Mouse (Mus musculus): ENCODE data around the gene Gm37240.

DNA sequence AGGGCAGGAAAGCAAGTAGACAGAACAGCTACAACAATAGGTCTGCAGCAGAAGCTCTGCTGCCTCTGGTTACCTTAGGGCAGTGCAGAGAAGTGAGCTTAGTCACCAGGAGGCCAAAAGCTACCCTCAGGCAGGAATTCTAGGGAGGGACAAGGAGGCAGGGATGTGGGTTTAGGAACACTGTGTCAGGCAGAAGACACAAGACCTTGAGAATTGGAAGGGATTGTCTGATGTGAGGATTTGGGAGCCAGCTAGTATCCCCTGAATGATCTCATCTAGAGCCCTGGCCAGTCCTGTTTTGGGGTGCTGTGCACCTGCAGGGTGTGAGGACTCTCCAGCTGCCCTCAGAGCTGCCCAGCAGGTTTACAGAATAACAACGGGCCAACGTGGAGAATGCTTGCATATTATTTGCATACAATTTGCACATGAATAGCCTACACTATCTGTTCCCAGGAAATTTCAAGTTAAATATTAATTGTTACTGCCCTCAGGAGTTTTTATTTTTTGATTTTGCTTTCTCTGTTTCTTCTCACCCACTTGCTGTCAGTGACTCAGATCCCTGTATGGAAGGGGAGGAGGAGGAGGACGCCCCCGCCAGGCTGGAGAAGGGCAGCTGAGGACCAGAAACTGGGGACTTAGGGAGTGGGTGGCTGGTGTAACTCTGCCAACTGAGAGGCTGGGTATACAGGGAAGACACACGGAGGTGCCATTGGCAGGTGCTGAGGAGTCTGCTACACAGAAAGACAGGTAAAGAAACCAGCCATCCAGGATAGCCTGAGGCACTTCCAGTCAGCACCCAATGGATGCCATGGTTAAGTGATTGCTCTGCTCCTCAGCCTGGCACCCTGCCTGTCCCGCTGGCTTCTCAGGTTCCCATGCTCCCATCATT lies 862.3 kb downstream of the Gm37240 start:
- TF ChIP-seq HCFC1 (IDR thresholded peaks at IDR 0.05; ENCODE audit: borderline replicate concordance, insufficient read depth, low read length) (no peak), ZC3H11A (IDR thresholded peaks at IDR 0.05; ENCODE audit: borderline replicate concordance, low read depth, low read length) (no peak), CHD2 (IDR thresholded peaks at IDR 0.05; ENCODE audit: low read depth, low read length) (no peak)

Measured in ES-E14 (cell line).